Mouse (Mus musculus) forebrain, embryonic 14.5 days (tissue): Measurements from ENCODE around the gene Sp2. TPM values are rescaled to one million over a fixed set of nuclear protein-coding genes. Genes with fewer than 3 reads are reported as not detected.
A peak's percentile ranks its signal among the peaks of the same experiment; 100 is the strongest.

ENCODE experiments used
- ATAC-seq: fragments of 200-750 bp; cut with Nextera tagmentation; 2 replicates; pipeline ENCODE4 v1.8.0; 2017; ENCODE audit warnings: mild to moderate bottlenecking, moderate library complexity
- DNase-seq: peaks from one replicate; pipeline ENCODE4 v3.0.0-alpha.2; 2015; ENCODE audit warnings: low spot score
- H3K27ac ChIP-seq: fragments of 300-500 bp; sonication (generic); 2 replicates; pipeline ENCODE4 v1.5.1; 2014; ENCODE audit warnings: low read depth, mild to moderate bottlenecking, control low read depth, low read length, moderate library complexity
- H3K27me3 ChIP-seq: fragments of 300-500 bp; sonication (generic); replicated peaks from 2 replicates; pipeline ENCODE4 v1.6.1; 2014; ENCODE audit warnings: low read length, control low read depth, mixed read lengths; ENCODE audit not compliant: control insufficient read depth, insufficient read depth
- H3K36me3 ChIP-seq: fragments of 300-500 bp; sonication (generic); 2 replicates; pipeline ENCODE4 v1.6.1; 2014; ENCODE audit warnings: low read length, control low read depth; ENCODE audit not compliant: control insufficient read depth, insufficient read depth
- H3K4me1 ChIP-seq: fragments of 300-500 bp; sonication (generic); 2 replicates; pipeline ENCODE4 v1.6.1; 2014; ENCODE audit warnings: antibody characterized with exemption, low read length, control low read depth; ENCODE audit not compliant: control insufficient read depth, insufficient read depth
- H3K4me2 ChIP-seq: fragments of 300-500 bp; sonication (generic); 2 replicates; pipeline ENCODE4 v1.6.1; 2014; ENCODE audit warnings: mild to moderate bottlenecking, control low read depth, low read length
- H3K4me3 ChIP-seq: fragments of 300-500 bp; sonication (generic); 2 replicates; pipeline ENCODE4 v1.5.1; 2014; ENCODE audit warnings: low read depth, low read length, control low read depth
- H3K9ac ChIP-seq: fragments of 300-500 bp; sonication (generic); 2 replicates; pipeline ENCODE4 v1.6.1; 2014; ENCODE audit warnings: mild to moderate bottlenecking, low read length, control low read depth, moderate library complexity
- H3K9me3 ChIP-seq: fragments of 300-500 bp; sonication (generic); replicated peaks from 2 replicates; pipeline ENCODE4 v1.6.1; 2016; ENCODE audit warnings: low read length, control low read depth, mixed read lengths; ENCODE audit not compliant: control insufficient read depth
- WGBS: fragments of 180-500 bp; shearing (Covaris S2); extraction: QIAGEN DNeasy Blood & Tissue Kit; methylation state at CpG from one replicate; pipeline ENCODE4 v1.1.7; 2014; 5-methylcytosine and 5-hydroxymethylcytosine counted together
- polyA plus RNA-seq: library from polyadenylated mRNA; unstranded; fragments of >200 nt; fragmentation: Nextera tagmentation; extraction: Ambion mirVana; gene quantifications from 2 replicates; pipeline ENCODE4 v1.2.1, GENCODE M21; 2014

Gene Sp2
- polyA plus RNA-seq, 1 experiment from 2014 or later, result 14.3 TPM

GRCm38 (mm10) chr11:96967544-96968269 lies 15.1 kb downstream of the Sp2 start:
- no peak overlapping the region for H3K4me2 ChIP-seq

GRCm38 (mm10) chr11:96966914-96967543 lies 15.7 kb downstream of the Sp2 start:
- no peak overlapping the region; the same call in 1 of the 2 replicates for H3K9ac ChIP-seq
- H3K9me3 ChIP-seq, result no peaks in the 10 kb centered on the region
- H3K36me3 ChIP-seq, result peaks cover 15% of the 10 kb centered on the region
- H3K27me3 ChIP-seq, result no peaks in the 10 kb centered on the region
- DNase-seq (no peak), ATAC-seq (no peak)
- WGBS, result 95% methylated on average over 13 of the region's 13 CpGs
- H3K27ac ChIP-seq, result no peak overlapping the region
- no peak overlapping the region for H3K4me2 ChIP-seq
- no peaks in the 10 kb centered on the region for H3K4me1 ChIP-seq
- H3K4me3 ChIP-seq, result no peak overlapping the region

More at GRCm38 (mm10) chr11:96967544-96968269, 15.1 kb downstream of the Sp2 start:
- DNase-seq, result no peak
- ATAC-seq, result no peak
- Histone ChIP-seq H3K36me3 (peaks cover 8% of the 10 kb centered on the region), H3K27ac (no peak overlapping the region), H3K9ac (no peak overlapping the region; the same call in 1 of the 2 replicates), H3K27me3 (no peaks in the 10 kb centered on the region), H3K4me3 (no peak overlapping the region), H3K9me3 (no peaks in the 10 kb centered on the region), H3K4me1 (no peaks in the 10 kb centered on the region)
- 92% methylated on average over 11 of the region's 11 CpGs for WGBS

- 91% methylated on average over 3 of the region's 3 CpGs for WGBS
- no peaks in the 10 kb centered on the region for H3K4me1 ChIP-seq
- ATAC-seq (no peak), DNase-seq (no peak)
- peaks cover 23% of the 10 kb centered on the region for H3K36me3 ChIP-seq
- H3K27ac ChIP-seq, result no peak overlapping the region
- H3K27me3 ChIP-seq, result no peaks in the 10 kb centered on the region
- H3K9ac ChIP-seq, result no peak overlapping the region
- no peaks in the 10 kb centered on the region for H3K9me3 ChIP-seq
- no peak overlapping the region for H3K4me3 ChIP-seq
- H3K4me2 ChIP-seq, result no peak overlapping the region
These were observed 16.6 kb downstream of the Sp2 start for GRCm38 (mm10) chr11:96966172-96966571.

DNA sequence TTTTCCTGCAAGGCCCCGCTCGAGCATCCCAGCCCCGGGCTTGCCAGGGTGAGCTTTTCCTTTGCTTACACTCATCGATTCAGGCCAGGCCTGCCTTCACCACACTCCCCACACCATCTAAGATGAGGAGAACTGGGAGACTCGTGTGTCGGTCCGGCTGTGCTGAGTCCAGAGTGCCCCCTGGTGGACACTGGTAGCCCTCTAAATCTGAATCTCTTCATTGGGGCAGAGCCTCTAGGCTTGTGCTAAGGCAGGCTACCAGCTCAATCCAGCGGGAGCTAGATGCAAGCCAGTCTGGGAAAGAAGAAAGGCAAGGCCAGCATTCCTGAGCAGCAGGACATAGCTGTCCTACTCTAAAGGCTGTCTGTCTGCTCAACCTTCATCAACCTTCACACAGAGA lies 19.2 kb downstream of the Sp2 start:
- Histone ChIP-seq H3K4me3 (no peak overlapping the region), H3K9ac (no peak overlapping the region), H3K36me3 (peaks cover 49% of the 10 kb centered on the region), H3K27me3 (no peaks in the 10 kb centered on the region), H3K27ac (no peak overlapping the region), H3K4me2 (no peak overlapping the region), H3K4me1 (no peaks in the 10 kb centered on the region), H3K9me3 (no peaks in the 10 kb centered on the region)
- ATAC-seq (peak; percentile 55; the same call in 1 of the 2 replicates), DNase-seq (peak; percentile 86)
- WGBS, result 13% methylated on average over 8 of the region's 8 CpGs

DNA sequence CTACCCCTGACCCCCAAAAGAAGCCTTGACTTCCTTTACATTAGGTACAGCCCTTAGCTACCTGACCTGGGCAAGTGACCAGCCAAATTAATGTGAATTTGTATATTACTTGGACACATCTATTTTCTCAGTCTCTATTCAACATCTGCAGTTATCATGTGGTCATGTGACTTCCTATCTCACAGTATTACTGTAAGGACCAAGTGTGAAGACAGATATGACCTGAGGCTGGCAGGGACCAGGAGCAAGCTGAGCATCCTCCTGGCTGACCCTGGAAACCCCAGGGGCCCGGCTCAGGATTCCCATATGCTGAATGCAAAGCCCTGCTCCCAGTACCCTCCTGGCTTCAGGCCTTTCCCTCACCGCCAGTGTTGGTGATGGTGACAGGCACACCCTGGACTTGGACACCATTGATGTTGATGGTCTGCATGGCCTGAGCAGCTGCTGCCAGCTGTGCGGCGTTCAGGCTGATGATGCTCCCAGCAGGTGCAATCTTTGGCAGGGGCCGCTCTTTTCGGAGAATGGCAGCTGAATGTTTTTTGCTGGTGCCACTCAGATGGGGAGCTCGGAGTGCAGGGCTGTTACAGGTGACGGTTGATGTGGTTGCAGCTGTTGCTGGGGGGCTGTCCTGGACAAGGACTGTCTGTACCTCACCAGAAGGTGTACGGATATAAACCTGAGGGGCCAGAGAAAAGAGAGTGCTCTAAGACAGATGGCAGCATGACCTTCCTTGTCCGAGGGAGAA lies 25.5 kb downstream of the Sp2 start:
- peaks cover 93% of the 10 kb centered on the region for H3K36me3 ChIP-seq
- H3K4me3 ChIP-seq, result no peak overlapping the region
- WGBS, result 95% methylated on average over 10 of the region's 10 CpGs
- no peak overlapping the region for H3K4me2 ChIP-seq
- no peaks in the 10 kb centered on the region for H3K9me3 ChIP-seq
- no peak overlapping the region for H3K27ac ChIP-seq
- H3K4me1 ChIP-seq, result no peaks in the 10 kb centered on the region
- DNase-seq (no peak), ATAC-seq (no peak)
- H3K9ac ChIP-seq, result no peak overlapping the region
- no peaks in the 10 kb centered on the region for H3K27me3 ChIP-seq

GRCm38 (mm10) chr11:96956009-96956724 lies 26.6 kb downstream of the Sp2 start:
- Histone ChIP-seq H3K36me3 (peaks cover 92% of the 10 kb centered on the region), H3K27me3 (no peaks in the 10 kb centered on the region), H3K9me3 (no peaks in the 10 kb centered on the region), H3K27ac (no peak overlapping the region), H3K4me3 (no peak overlapping the region), H3K4me2 (no peak overlapping the region), H3K9ac (no peak overlapping the region), H3K4me1 (no peaks in the 10 kb centered on the region)
- DNase-seq, result no peak
- no peak for ATAC-seq
- WGBS, result 63% methylated on average over 19 of the region's 20 CpGs

DNA sequence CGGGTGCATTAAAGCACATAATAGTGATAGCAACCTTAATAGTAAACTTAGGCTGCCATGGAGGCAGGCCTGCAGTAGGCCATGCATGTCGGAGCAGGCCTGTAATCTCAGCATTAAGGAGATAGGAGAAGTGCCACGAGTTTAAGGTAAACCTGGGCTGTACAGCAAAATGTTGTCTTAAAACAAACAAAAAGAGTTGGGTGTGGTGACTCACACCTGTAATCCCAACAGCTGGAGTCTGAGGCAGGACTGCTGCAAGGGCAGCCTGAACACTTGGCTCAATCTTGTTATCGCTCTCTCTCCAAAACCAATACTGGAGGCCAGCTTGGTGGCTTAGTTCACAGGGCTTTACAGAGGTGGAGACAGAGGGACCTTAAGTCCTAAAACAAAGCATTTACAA lies 27.7 kb downstream of the Sp2 start:
- H3K9ac ChIP-seq, result no peak overlapping the region
- DNase-seq (no peak), ATAC-seq (no peak)
- 91% methylated on average over 4 of the region's 4 CpGs for WGBS
- no peaks in the 10 kb centered on the region for H3K27me3 ChIP-seq
- no peak overlapping the region for H3K4me2 ChIP-seq
- H3K4me1 ChIP-seq, result no peaks in the 10 kb centered on the region
- H3K9me3 ChIP-seq, result no peaks in the 10 kb centered on the region
- H3K4me3 ChIP-seq, result no peak overlapping the region
- no peak overlapping the region for H3K27ac ChIP-seq
- H3K36me3 ChIP-seq, result peaks cover 88% of the 10 kb centered on the region

GRCm38 (mm10) chr11:96952896-96953295 lies 29.9 kb downstream of the Sp2 start:
- 77% methylated on average over 6 of the region's 6 CpGs for WGBS
- no peaks in the 10 kb centered on the region for H3K4me1 ChIP-seq
- H3K4me2 ChIP-seq, result no peak overlapping the region
- H3K9ac ChIP-seq, result no peak overlapping the region
- no peaks in the 10 kb centered on the region for H3K9me3 ChIP-seq
- no peak overlapping the region for H3K4me3 ChIP-seq
- DNase-seq, result no peak
- ATAC-seq, result no peak
- H3K27me3 ChIP-seq, result no peaks in the 10 kb centered on the region
- H3K36me3 ChIP-seq, result peaks cover 71% of the 10 kb centered on the region
- H3K27ac ChIP-seq, result no peak overlapping the region
